Mouse (Mus musculus): ENCODE results near the gene Coro2b. TPM values are rescaled to one million over a fixed set of nuclear protein-coding genes. Genes with fewer than 3 reads are reported as not detected.
"Not testable (repeated sequence)": the region's sequence is repeated elsewhere in the genome, so short reads cannot be mapped to it uniquely, and the experiment has no call there.

The Coro2b gene
- polyA plus RNA-seq, 1 experiment, result 6.1 TPM

GRCm38 (mm10) chr9:62461766-62462165 is 75.1 kb downstream of the Coro2b start:
- H3K4me3 ChIP-seq (ENCODE audit: insufficient read depth, low read depth, low read length), result no peak overlapping the region
- no peak overlapping the region; the same call in 1 of the 2 replicates for H3K27ac ChIP-seq (replicated peaks; ENCODE audit: low read depth, low read length)
- peaks cover 23% of the 10 kb centered on the region for H3K4me1 ChIP-seq (ENCODE audit: control insufficient read depth, insufficient read depth, insufficient read length, low read length)

- no peak overlapping the region for H3K27ac ChIP-seq (replicated peaks; ENCODE audit: low read depth, low read length)
- no peak overlapping the region for H3K4me3 ChIP-seq (ENCODE audit: insufficient read depth, low read depth, low read length)
- peaks cover 22% of the 10 kb centered on the region for H3K4me1 ChIP-seq (ENCODE audit: control insufficient read depth, insufficient read depth, insufficient read length, low read length)
These were observed 75.7 kb downstream of the Coro2b start for GRCm38 (mm10) chr9:62461095-62461494.

GRCm38 (mm10) chr9:62460086-62460485 is 76.8 kb downstream of the Coro2b start:
- Histone ChIP-seq H3K4me1 (ENCODE audit: control insufficient read depth, insufficient read depth, insufficient read length, low read length) (peaks cover 25% of the 10 kb centered on the region), H3K27ac (replicated peaks; ENCODE audit: low read depth, low read length) (no peak overlapping the region), H3K4me3 (ENCODE audit: insufficient read depth, low read depth, low read length) (no peak overlapping the region)

- H3K4me3 ChIP-seq (ENCODE audit: insufficient read depth, low read depth, low read length), result no peak overlapping the region
- peaks cover 32% of the 10 kb centered on the region for H3K4me1 ChIP-seq (ENCODE audit: control insufficient read depth, insufficient read depth, insufficient read length, low read length)
- H3K27ac ChIP-seq (replicated peaks; ENCODE audit: low read depth, low read length), result no peak overlapping the region
These were observed 78.4 kb downstream of the Coro2b start for GRCm38 (mm10) chr9:62458457-62458856.

DNA sequence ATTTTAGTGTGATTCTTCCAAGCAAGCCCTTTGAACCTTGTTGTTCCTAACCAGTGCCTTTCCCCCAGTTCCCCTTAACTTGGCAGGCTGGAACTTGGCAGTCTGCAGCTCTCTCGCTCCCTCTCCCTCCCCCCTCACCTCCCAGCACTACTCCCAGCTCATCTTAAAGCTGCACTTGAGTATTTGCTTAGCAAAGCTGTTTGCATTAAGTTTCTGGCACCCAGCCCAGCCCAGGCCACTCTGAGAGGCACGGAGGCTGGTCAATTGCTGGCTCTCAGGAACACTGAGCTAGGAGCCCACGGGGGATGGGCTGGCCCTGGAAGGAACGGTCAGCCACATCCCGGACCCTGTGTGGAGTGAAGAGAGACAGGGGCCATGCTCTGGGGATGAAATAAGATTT is 80.8 kb downstream of the Coro2b start:
- Histone ChIP-seq H3K27ac (replicated peaks; ENCODE audit: low read depth, low read length) (peak overlapping the region; percentile 91), H3K4me3 (ENCODE audit: insufficient read depth, low read depth, low read length) (no peak overlapping the region), H3K4me1 (ENCODE audit: control insufficient read depth, insufficient read depth, insufficient read length, low read length) (peaks cover 29% of the 10 kb centered on the region)

- Histone ChIP-seq H3K27ac (replicated peaks; ENCODE audit: low read depth, low read length) (peak overlapping the region; percentile 91), H3K4me3 (ENCODE audit: insufficient read depth, low read depth, low read length) (no peak overlapping the region), H3K4me1 (ENCODE audit: control insufficient read depth, insufficient read depth, insufficient read length, low read length) (peaks cover 29% of the 10 kb centered on the region)
These were observed 81.5 kb downstream of the Coro2b start for GRCm38 (mm10) chr9:62455210-62455969.

DNA sequence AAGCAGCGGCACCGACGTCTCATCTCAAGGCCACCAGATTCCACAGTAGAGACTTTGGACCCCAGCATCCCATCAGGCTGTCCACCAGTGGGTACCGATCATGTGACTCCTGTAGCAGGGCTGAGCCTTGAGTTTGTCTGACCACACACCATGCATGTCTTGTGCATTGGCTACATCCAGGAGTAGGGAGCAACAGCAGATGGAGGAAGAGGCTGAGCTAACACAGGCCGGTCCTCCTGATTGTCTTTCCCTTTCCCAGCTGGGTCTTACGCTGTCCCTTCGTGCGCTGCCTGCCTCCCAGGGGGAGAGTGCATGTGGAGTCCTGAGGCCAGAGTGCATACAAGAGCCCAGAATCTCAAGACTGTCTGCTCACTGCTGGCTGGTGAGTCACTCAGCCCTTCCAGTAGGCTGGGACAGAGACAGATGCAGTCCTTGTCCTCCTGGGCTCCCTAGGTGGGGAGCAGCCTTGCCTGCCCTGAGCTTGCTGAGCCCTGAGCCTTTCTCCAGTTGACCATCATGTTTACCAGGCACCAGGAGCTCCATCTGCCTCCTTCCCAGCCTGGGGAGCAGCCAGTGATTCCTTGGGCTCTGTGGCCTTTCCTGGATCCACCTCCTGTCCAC is 84.4 kb downstream of the Coro2b start:
- Histone ChIP-seq H3K4me1 (ENCODE audit: control insufficient read depth, insufficient read depth, insufficient read length, low read length) (peaks cover 26% of the 10 kb centered on the region), H3K27ac (replicated peaks; ENCODE audit: low read depth, low read length) (0 out of 2 replicates have a peak overlapping the region, but pooled peaks have one; percentile 22), H3K4me3 (ENCODE audit: insufficient read depth, low read depth, low read length) (no peak overlapping the region)

DNA sequence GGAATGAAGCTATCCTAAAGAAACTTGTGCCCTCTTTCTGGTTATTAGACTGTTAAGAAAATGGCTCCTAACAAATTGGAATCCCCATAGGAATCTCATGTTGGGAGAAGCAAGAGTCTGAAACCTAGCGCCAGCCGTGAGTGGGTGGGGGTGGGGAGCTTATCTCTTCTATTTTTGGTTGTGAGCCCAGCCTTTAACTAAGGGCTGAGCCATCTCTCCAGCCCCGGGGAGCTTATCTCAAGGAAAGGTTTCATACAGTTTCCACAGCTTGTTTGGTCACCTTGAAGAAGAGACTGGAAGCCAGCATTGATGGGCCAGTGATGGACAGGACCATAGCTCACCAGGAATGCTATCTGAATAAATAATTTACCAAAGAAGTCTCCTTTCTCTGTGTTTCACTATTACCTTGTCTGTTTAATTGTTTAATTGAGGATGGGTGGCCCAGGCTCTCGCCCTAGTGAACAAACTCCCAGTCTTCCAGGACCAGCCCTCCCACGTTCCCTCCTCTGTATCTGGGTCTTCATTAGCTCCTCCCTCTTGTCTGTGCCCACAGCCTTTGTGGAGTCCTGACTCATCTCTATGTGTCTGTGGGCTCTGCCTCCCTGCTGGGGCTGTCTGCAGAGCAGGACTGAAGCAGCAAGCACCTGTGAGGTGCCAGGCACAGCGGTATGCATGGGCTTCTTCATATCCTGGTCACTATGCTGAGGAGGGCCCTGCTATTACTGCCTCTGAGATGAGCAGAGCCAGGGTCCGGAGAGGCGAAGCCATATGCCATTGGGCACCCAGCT is 85.1 kb downstream of the Coro2b start:
- Histone ChIP-seq H3K4me3 (ENCODE audit: insufficient read depth, low read depth, low read length) (no peak overlapping the region), H3K4me1 (ENCODE audit: control insufficient read depth, insufficient read depth, insufficient read length, low read length) (peaks cover 25% of the 10 kb centered on the region), H3K27ac (replicated peaks; ENCODE audit: low read depth, low read length) (0 out of 2 replicates have a peak overlapping the region, but pooled peaks have one; percentile 22)

DNA sequence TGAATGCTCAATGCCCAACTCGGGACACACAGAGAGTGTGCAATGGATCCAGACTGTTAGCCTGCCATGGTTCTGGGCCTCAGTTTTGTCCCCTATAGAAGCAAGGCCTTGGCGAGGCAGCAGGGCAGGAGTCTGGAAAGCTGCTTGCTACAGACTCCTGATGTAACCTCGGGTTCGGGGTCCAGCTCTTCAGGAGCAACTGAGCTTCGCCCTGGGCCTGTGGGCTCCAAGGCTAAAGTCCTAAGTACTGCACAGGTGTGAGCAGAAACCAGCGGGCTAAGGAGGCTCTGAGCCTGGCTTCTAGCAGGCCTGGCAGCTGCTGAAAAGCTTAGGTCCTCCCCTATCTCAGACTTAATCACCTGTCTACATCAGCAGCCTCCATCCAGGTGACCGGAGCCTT is 86.0 kb downstream of the Coro2b start:
- H3K27ac ChIP-seq (replicated peaks; ENCODE audit: low read depth, low read length), result no peak overlapping the region
- H3K4me3 ChIP-seq (ENCODE audit: insufficient read depth, low read depth, low read length), result no peak overlapping the region
- peaks cover 23% of the 10 kb centered on the region for H3K4me1 ChIP-seq (ENCODE audit: control insufficient read depth, insufficient read depth, insufficient read length, low read length)

DNA sequence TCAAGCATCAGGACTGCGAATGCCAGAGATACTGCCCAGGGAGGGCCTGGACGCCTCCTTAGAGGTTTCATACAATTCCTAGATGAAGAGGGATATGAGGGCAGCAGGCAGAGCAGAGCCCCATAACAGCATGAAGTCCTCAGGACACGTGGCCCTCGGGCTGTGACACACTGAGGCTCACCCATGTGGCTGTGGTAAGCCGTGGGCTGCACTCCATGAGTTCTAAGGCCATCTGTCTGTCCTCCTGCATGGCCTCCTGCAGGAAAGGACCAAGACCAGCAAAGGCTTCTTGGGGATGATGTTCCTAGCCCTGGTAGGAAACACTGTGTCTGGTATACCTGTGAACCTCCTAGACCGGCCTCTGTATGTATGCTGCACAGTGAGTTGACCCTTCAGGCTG is 86.5 kb downstream of the Coro2b start:
- H3K27ac ChIP-seq (replicated peaks; ENCODE audit: low read depth, low read length), result no peak overlapping the region

GRCm38 (mm10) chr9:62447337-62447736 is 89.5 kb downstream of the Coro2b start:
- H3K4me3 ChIP-seq (ENCODE audit: insufficient read depth, low read depth, low read length); H3K4me1 ChIP-seq (ENCODE audit: control insufficient read depth, insufficient read depth, insufficient read length, low read length); H3K27ac ChIP-seq (replicated peaks; ENCODE audit: low read depth, low read length): not testable (repeated sequence)

More for the DNA sequence above, 86.5 kb downstream of the Coro2b start:
- peaks cover 19% of the 10 kb centered on the region for H3K4me1 ChIP-seq (ENCODE audit: control insufficient read depth, insufficient read depth, insufficient read length, low read length)
- H3K4me3 ChIP-seq (ENCODE audit: insufficient read depth, low read depth, low read length), result no peak overlapping the region

DNA sequence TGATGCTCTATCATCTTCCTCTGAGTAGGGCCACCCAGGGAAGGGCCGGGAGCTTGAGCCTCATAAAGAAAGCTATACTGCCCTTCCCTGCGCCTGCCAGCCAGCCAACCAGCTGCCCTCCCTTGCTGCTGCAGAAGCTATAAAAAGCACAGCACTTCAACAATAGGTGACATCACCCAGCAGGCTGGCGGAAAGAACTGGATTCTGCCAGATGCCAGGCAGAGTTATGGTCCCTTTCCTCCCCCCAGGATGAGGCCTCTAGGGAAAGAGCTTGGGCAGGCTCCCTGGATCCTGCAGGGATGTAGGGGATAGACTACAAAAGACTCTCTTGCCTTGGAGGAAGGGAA is 98.1 kb downstream of the Coro2b start:
- peak overlapping the region; percentile 67 for H3K27ac ChIP-seq (replicated peaks; ENCODE audit: low read depth, low read length)
- peaks cover 25% of the 10 kb centered on the region for H3K4me1 ChIP-seq (ENCODE audit: control insufficient read depth, insufficient read depth, insufficient read length, low read length)
- H3K4me3 ChIP-seq (ENCODE audit: insufficient read depth, low read depth, low read length), result no peak overlapping the region

GRCm38 (mm10) chr9:62438085-62438754 is 98.6 kb downstream of the Coro2b start:
- Histone ChIP-seq H3K4me3 (ENCODE audit: insufficient read depth, low read depth, low read length) (no peak overlapping the region), H3K27ac (replicated peaks; ENCODE audit: low read depth, low read length) (peak overlapping the region; percentile 67), H3K4me1 (ENCODE audit: control insufficient read depth, insufficient read depth, insufficient read length, low read length) (peaks cover 25% of the 10 kb centered on the region)

- peak overlapping the region; percentile 54; the same call in 1 of the 2 replicates for H3K27ac ChIP-seq (replicated peaks; ENCODE audit: low read depth, low read length)
- peaks cover 25% of the 10 kb centered on the region for H3K4me1 ChIP-seq (ENCODE audit: control insufficient read depth, insufficient read depth, insufficient read length, low read length)
- H3K4me3 ChIP-seq (ENCODE audit: insufficient read depth, low read depth, low read length), result no peak overlapping the region
These were observed 99.4 kb downstream of the Coro2b start for GRCm38 (mm10) chr9:62437446-62437845.
